Comparison of ENCODE assay signal across 8 mouse cellular contexts in genomic region chr2:180588736-180589122, GRCm38 (mm10). TPM values are rescaled to one million over a fixed set of nuclear protein-coding genes. Genes with fewer than 3 reads are reported as not detected.
DNase-seq lines count a peak whose midpoint lies in the region; ATAC-seq and TF ChIP-seq lines count a peak whose summit lies in the region.

No protein-coding gene starts in this region.

- no peak for TF ChIP-seq EP300 in stomach, postnatal 0 days (optimal IDR thresholded peaks at IDR 0.05)

- peak overlapping the region; percentile 93 for H3K9ac ChIP-seq in liver, embryonic 13.5 days
- H3K9ac ChIP-seq in stomach, postnatal 0 days (ENCODE audit: low read length), result peak overlapping the region; percentile 87

- H3K9me3 ChIP-seq in liver, embryonic 13.5 days (replicated peaks), result no peaks in the 10 kb centered on the region
- H3K9me3 ChIP-seq in stomach, postnatal 0 days (ENCODE audit: control insufficient read depth, low read length), result no peaks in the 10 kb centered on the region

- peak; percentile 22; the same call in 1 of the 2 replicates for ATAC-seq in erythroid progenitor cell, adult 5-6 weeks (replicated peaks; ENCODE audit: low FRiP score, poor library complexity, severe bottlenecking)
- ATAC-seq in liver, embryonic 13.5 days (ENCODE audit: low read depth), result peak; percentile 11
- peak; percentile 19 for ATAC-seq in stomach, postnatal 0 days (ENCODE audit: low FRiP score, low TSS enrichment)

- H3K36me3 ChIP-seq in testis, adult 2 months (ENCODE audit: control insufficient read depth, insufficient read depth, low read length), result no peaks in the 10 kb centered on the region
- peaks cover 53% of the 10 kb centered on the region for H3K36me3 ChIP-seq in liver, embryonic 13.5 days
- H3K36me3 ChIP-seq in stomach, postnatal 0 days (ENCODE audit: control insufficient read depth, insufficient read depth, low read length), result peaks cover 13% of the 10 kb centered on the region; the same call in 1 of the 2 replicates

- TF ChIP-seq CTCF in testis, adult 2 months (IDR thresholded peaks at IDR 0.05; ENCODE audit: control insufficient read depth, insufficient read depth, insufficient replicate concordance, low read depth, low read length), result no peak
- TF ChIP-seq CTCF in stomach, postnatal 0 days (IDR thresholded peaks at IDR 0.05; ENCODE audit: low read depth), result peak; percentile 58

- H3K4me3 ChIP-seq in testis, adult 2 months (ENCODE audit: control insufficient read depth, low read depth, low read length), result peak overlapping the region; percentile 92
- H3K4me3 ChIP-seq in liver, embryonic 13.5 days (replicated peaks), result peak overlapping the region; percentile 96
- H3K4me3 ChIP-seq in stomach, postnatal 0 days (ENCODE audit: low read depth, low read length), result peak overlapping the region; percentile 94

- H3K4me1 ChIP-seq in testis, adult 2 months (ENCODE audit: control insufficient read depth, insufficient read depth, low read length), result peaks cover 3% of the 10 kb centered on the region
- peaks cover 30% of the 10 kb centered on the region for H3K4me1 ChIP-seq in liver, embryonic 13.5 days (replicated peaks)
- peaks cover 4% of the 10 kb centered on the region; the same call in 1 of the 2 replicates for H3K4me1 ChIP-seq in stomach, postnatal 0 days (replicated peaks; ENCODE audit: control insufficient read depth, insufficient read depth)

- no peak for TF ChIP-seq POLR2A in testis, adult 2 months (IDR thresholded peaks at IDR 0.05; ENCODE audit: control insufficient read depth, low read depth, low read length)

- peak overlapping the region; percentile 90 for H3K4me2 ChIP-seq in liver, embryonic 13.5 days
- H3K4me2 ChIP-seq in stomach, postnatal 0 days (replicated peaks; ENCODE audit: low read depth), result peak overlapping the region; percentile 88

- no peak for DNase-seq in testis, postnatal 10 days (ENCODE audit: low spot score)
- DNase-seq in liver, embryonic 13.5 days, result no peak
- no peak for DNase-seq in stomach, postnatal 0 days (ENCODE audit: low spot score)
- no peak for DNase-seq in adrenal gland, postnatal 4 days (ENCODE audit: low spot score in 2 of 2)
- DNase-seq in gastrocnemius, adult 8-10 months (ENCODE audit: low spot score in 2 of 2), result no peak
- DNase-seq in frontal cortex, postnatal 25 days (ENCODE audit: low spot score in 2 of 2), result no peak

- peak overlapping the region; percentile 88 for H3K27ac ChIP-seq in testis, adult 2 months (ENCODE audit: control insufficient read depth, insufficient read depth, low read depth, low read length)
- peak overlapping the region; percentile 78 for H3K27ac ChIP-seq in liver, embryonic 13.5 days
- peak overlapping the region; percentile 92 for H3K27ac ChIP-seq in stomach, postnatal 0 days (replicated peaks)

- WGBS in liver, embryonic 13.5 days (ENCODE audit: insufficient replicate concordance), result 40% methylated on average over 6 of the region's 6 CpGs
- WGBS in stomach, postnatal 0 days, result 47% methylated on average over 6 of the region's 6 CpGs

- H3K27me3 ChIP-seq in testis, adult 2 months (ENCODE audit: control insufficient read depth, insufficient read depth, low read length), result no peaks in the 10 kb centered on the region
- no peaks in the 10 kb centered on the region for H3K27me3 ChIP-seq in liver, embryonic 13.5 days
- no peaks in the 10 kb centered on the region for H3K27me3 ChIP-seq in stomach, postnatal 0 days (ENCODE audit: control insufficient read depth, insufficient read depth, low read length)

RNA-seq across cellular contexts. Expression of gene Ogfr, which starts 0.3 kb away (rescaled TPM):
- 13.7 and 20.0 TPM in 2 replicates for polyA plus RNA-seq in testis, adult 2 months (2012; rRNA removed)
- 31.7 and 33.1 TPM in 2 replicates for total RNA-seq in erythroid progenitor cell, adult 5-6 weeks (2015; ENCODE audit: low replicate concordance)
- 25.0 and 55.8 TPM in 2 replicates for total RNA-seq in erythroid progenitor cell, adult 5-6 weeks (2017; ENCODE audit: low replicate concordance)
- 23.5 and 24.9 TPM in 2 replicates for polyA plus RNA-seq in liver, embryonic 13.5 days (2015; fragmentation: Nextera tagmentation; extraction: Ambion mirVana)
- 23.9 and 24.5 TPM in 2 replicates for polyA plus RNA-seq in stomach, postnatal 0 days (2015; fragmentation: Nextera tagmentation; extraction: Ambion mirVana)
- total RNA-seq in adrenal gland, postnatal 4 days (2021), result 10 to 100 TPM; 61.4 to 66.1 TPM
- 10 to 100 TPM; 21.3 to 24.7 (median 22.3) TPM for total RNA-seq in gastrocnemius, adult 8-10 months (2022)

RNA-seq across cellular contexts. Expression of gene Mrgbp, which starts 7.6 kb away (rescaled TPM):
- 80.1 and 81.9 TPM in 2 replicates for polyA plus RNA-seq in testis, adult 2 months (2012; rRNA removed)
- 13.4 and 16.9 TPM in 2 replicates for total RNA-seq in erythroid progenitor cell, adult 5-6 weeks (2015; ENCODE audit: low replicate concordance)
- total RNA-seq in erythroid progenitor cell, adult 5-6 weeks (2017; ENCODE audit: low replicate concordance), result 12.1 and 14.3 TPM in 2 replicates
- 10.9 and 12.5 TPM in 2 replicates for polyA plus RNA-seq in liver, embryonic 13.5 days (2015; fragmentation: Nextera tagmentation; extraction: Ambion mirVana)
- 15.9 and 16.1 TPM in 2 replicates for polyA plus RNA-seq in stomach, postnatal 0 days (2015; fragmentation: Nextera tagmentation; extraction: Ambion mirVana)
- total RNA-seq in adrenal gland, postnatal 4 days (2021), result 10 to 100 TPM; 28.2 to 29.3 TPM
- total RNA-seq in gastrocnemius, adult 8-10 months (2022), result 1 to 10 TPM; 3.6 to 5.1 (median 4.7) TPM

RNA-seq across cellular contexts. Expression of gene Col9a3, which starts 8.9 kb away (rescaled TPM):
- 23.2 and 25.2 TPM in 2 replicates for polyA plus RNA-seq in testis, adult 2 months (2012; rRNA removed)
- total RNA-seq in erythroid progenitor cell, adult 5-6 weeks (2015; ENCODE audit: low replicate concordance), result 1.1 and 2.1 TPM in 2 replicates
- 0.51 TPM in 1 of 2 replicates, not detected in the other for total RNA-seq in erythroid progenitor cell, adult 5-6 weeks (2017; ENCODE audit: low replicate concordance)
- polyA plus RNA-seq in liver, embryonic 13.5 days (2015; fragmentation: Nextera tagmentation; extraction: Ambion mirVana), result 1.5 and 2.1 TPM in 2 replicates
- polyA plus RNA-seq in stomach, postnatal 0 days (2015; fragmentation: Nextera tagmentation; extraction: Ambion mirVana), result 1.6 TPM in 2 replicates
- total RNA-seq in adrenal gland, postnatal 4 days (2021), result 1 to 10 TPM; 2.3 to 3.1 TPM
- total RNA-seq in gastrocnemius, adult 8-10 months (2022), result under 1 TPM in 1 of 4 experiments, not detected in 3; 0.11 TPM

RNA-seq across cellular contexts. Expression of gene Tcfl5, which starts 53.8 kb away (rescaled TPM):
- 177 and 192 TPM in 2 replicates for polyA plus RNA-seq in testis, adult 2 months (2012; rRNA removed)
- not detected in 2 replicates for total RNA-seq in erythroid progenitor cell, adult 5-6 weeks (2015; ENCODE audit: low replicate concordance)
- not detected in 2 replicates for total RNA-seq in erythroid progenitor cell, adult 5-6 weeks (2017; ENCODE audit: low replicate concordance)
- polyA plus RNA-seq in liver, embryonic 13.5 days (2015; fragmentation: Nextera tagmentation; extraction: Ambion mirVana), result not detected in 2 replicates
- 0.05 and 0.22 TPM in 2 replicates for polyA plus RNA-seq in stomach, postnatal 0 days (2015; fragmentation: Nextera tagmentation; extraction: Ambion mirVana)
- total RNA-seq in adrenal gland, postnatal 4 days (2021), result under 1 TPM; 0.34 to 0.90 TPM
- total RNA-seq in gastrocnemius, adult 8-10 months (2022), result not detected
